Mouse (Mus musculus) thymus, adult 18-20 months (tissue): ENCODE results near the gene Ccdc57.
A peak's percentile ranks its signal among the peaks of the same experiment; 100 is the strongest.
"Not testable (repeated sequence)": the region's sequence is repeated elsewhere in the genome, so short reads cannot be mapped to it uniquely, and the experiment has no call there.

Experiments
- DNase-seq, 2 experiments: peaks; one replicate each; pipeline ENCODE4 v3.0.0; 2022; ENCODE audit warnings: mixed read lengths in 2 of 2

Ccdc57 gene

GRCm38 (mm10) chr11:120820546-120820945 lies 112.1 kb downstream of the Ccdc57 start:
- no peak for DNase-seq

- DNase-seq, result no peak
Measured at GRCm38 (mm10) chr11:120819556-120819955, 113.1 kb downstream of the Ccdc57 start.

GRCm38 (mm10) chr11:120818251-120818650 lies 114.4 kb downstream of the Ccdc57 start:
- DNase-seq, result no peak

GRCm38 (mm10) chr11:120817358-120817757 lies 115.3 kb downstream of the Ccdc57 start:
- DNase-seq, result no peak

GRCm38 (mm10) chr11:120812068-120812467 lies 120.6 kb downstream of the Ccdc57 start:
- no peak for DNase-seq

- DNase-seq, result no peak
Measured at GRCm38 (mm10) chr11:120808010-120808409, 124.7 kb downstream of the Ccdc57 start.

GRCm38 (mm10) chr11:120805375-120806298 lies 127.0 kb downstream of the Ccdc57 start:
- DNase-seq, result no peak

GRCm38 (mm10) chr11:120804769-120805168 lies 127.9 kb downstream of the Ccdc57 start:
- DNase-seq, result no peak

GRCm38 (mm10) chr11:120804274-120804673 lies 128.4 kb downstream of the Ccdc57 start:
- DNase-seq, result no peak

GRCm38 (mm10) chr11:120800061-120800904 lies 132.4 kb downstream of the Ccdc57 start:
- DNase-seq, result peak; percentile 46 to 52

- DNase-seq, result no peak
Measured at GRCm38 (mm10) chr11:120799316-120799890, 133.3 kb downstream of the Ccdc57 start.

GRCm38 (mm10) chr11:120798244-120798643 lies 134.4 kb downstream of the Ccdc57 start:
- DNase-seq, result no peak

GRCm38 (mm10) chr11:120796614-120796946 lies 136.1 kb downstream of the Ccdc57 start:
- DNase-seq, result no peak

GRCm38 (mm10) chr11:120795756-120796613 lies 136.7 kb downstream of the Ccdc57 start, which contains the start of gene Dus1l:
Dus1l (minus strand) TSS chr11:120796403.
- peak; percentile 89 to 90 for DNase-seq

GRCm38 (mm10) chr11:120792652-120793051 lies 140.0 kb downstream of the Ccdc57 start:
- no peak for DNase-seq

- no peak for DNase-seq
Measured at GRCm38 (mm10) chr11:120789810-120790209, 142.9 kb downstream of the Ccdc57 start.

GRCm38 (mm10) chr11:120789355-120789754 lies 143.3 kb downstream of the Ccdc57 start:
- DNase-seq, result no peak

- DNase-seq, result not testable (repeated sequence)
Measured at GRCm38 (mm10) chr11:120788460-120788859, 144.2 kb downstream of the Ccdc57 start.

- no peak for DNase-seq
Measured at GRCm38 (mm10) chr11:120785145-120785544, 147.5 kb downstream of the Ccdc57 start.

- peak; percentile 68 to 72 for DNase-seq
Measured at GRCm38 (mm10) chr11:120784064-120784791, 148.4 kb downstream of the Ccdc57 start, which contains the start of the genes Rfng and Gps1. Rfng (minus strand) TSS chr11:120784207. Gps1 (plus strand) TSS chr11:120784272.

GRCm38 (mm10) chr11:120783426-120784063 lies 149.1 kb downstream of the Ccdc57 start:
- DNase-seq, result no peak
